Mouse (Mus musculus): ENCODE data around the gene Gm40460. TPM values are rescaled to one million over a fixed set of nuclear protein-coding genes. Genes with fewer than 3 reads are reported as not detected.

Gm40460 gene
- total RNA-seq (2023; ENCODE audit: inconsistent age) = not detected in 4 replicates

GRCm38 (mm10) chr7:142240978-142241377 lies at the start of gene Gm40460:
TSS of gene Gm40460 (minus strand) at chr7:142241078.

GRCm38 (mm10) chr7:142274263-142274662 lies 33.4 kb upstream of the Gm40460 start, which contains the start of gene Gm4559:
TSS of gene Gm4559 (minus strand) at chr7:142274363.

GRCm38 (mm10) chr7:142258254-142258653 lies 17.4 kb upstream of the Gm40460 start, which contains the start of gene Gm2431:
TSS of gene Gm2431 (minus strand) at chr7:142258354.

GRCm38 (mm10) chr7:142229871-142230270 lies 11.0 kb downstream of the Gm40460 start, which contains the start of gene Krtap5-5:
TSS of gene Krtap5-5 (minus strand) at chr7:142229971.

GRCm38 (mm10) chr7:142211559-142211958 lies 29.3 kb downstream of the Gm40460 start, which contains the start of gene Gm7579:
TSS of gene Gm7579 (plus strand) at chr7:142211859.

GRCm38 (mm10) chr7:142201064-142201463 lies 39.8 kb downstream of the Gm40460 start, which contains the start of gene Krtap5-3:
TSS of gene Krtap5-3 (plus strand) at chr7:142201364.

Other genes with a start within 250 kb of the Gm40460 start
- 34.0 to 35.6 TPM (median 34.9 TPM) in 4 replicates for gene Mob2, start 180.0 kb downstream of the Gm40460 start, total RNA-seq (2023; ENCODE audit: inconsistent age)
- gene Dusp8, start 145.2 kb downstream of the Gm40460 start, total RNA-seq (2023; ENCODE audit: inconsistent age) = 2.3 to 4.8 TPM (median 3.5 TPM) in 4 replicates
- not detected in 4 replicates for gene Gm45618, start 120.3 kb downstream of the Gm40460 start, total RNA-seq (2023; ENCODE audit: inconsistent age)
- not detected in 4 replicates for gene Gm39115, start 105.0 kb downstream of the Gm40460 start, total RNA-seq (2023; ENCODE audit: inconsistent age)
- gene Gm45337, start 96.5 kb downstream of the Gm40460 start, total RNA-seq (2023; ENCODE audit: inconsistent age) = not detected in 4 replicates
- gene Gm29735, start 84.0 kb downstream of the Gm40460 start, total RNA-seq (2023; ENCODE audit: inconsistent age) = not detected in 4 replicates
- not detected in 4 replicates for gene Gm4553, start 75.3 kb downstream of the Gm40460 start, total RNA-seq (2023; ENCODE audit: inconsistent age)
- not detected in 4 replicates for gene Krtap5-2, start 65.1 kb downstream of the Gm40460 start, total RNA-seq (2023; ENCODE audit: inconsistent age)
- not detected in 4 replicates for gene Gm10153, start 50.7 kb downstream of the Gm40460 start, total RNA-seq (2023; ENCODE audit: inconsistent age)
- not detected in 4 replicates for gene Krtap5-3, start 39.7 kb downstream of the Gm40460 start, total RNA-seq (2023; ENCODE audit: inconsistent age)
- not detected in 4 replicates for gene Gm7579, start 29.2 kb downstream of the Gm40460 start, total RNA-seq (2023; ENCODE audit: inconsistent age)
- gene Krtap5-5, start 11.1 kb downstream of the Gm40460 start, total RNA-seq (2023; ENCODE audit: inconsistent age) = not detected in 4 replicates
- not detected in 4 replicates for gene Gm2431, start 17.3 kb upstream of the Gm40460 start, total RNA-seq (2023; ENCODE audit: inconsistent age)
- gene Gm4559, start 33.3 kb upstream of the Gm40460 start, total RNA-seq (2023; ENCODE audit: inconsistent age) = not detected in 4 replicates
- gene Krtap5-1, start 56.0 kb upstream of the Gm40460 start, total RNA-seq (2023; ENCODE audit: inconsistent age) = not detected in 4 replicates
- not detected in 4 replicates for gene Krtap5-4, start 62.5 kb upstream of the Gm40460 start, total RNA-seq (2023; ENCODE audit: inconsistent age)
- gene Ifitm10, start 132.7 kb upstream of the Gm40460 start, total RNA-seq (2023; ENCODE audit: inconsistent age) = not detected in 4 replicates
- 1.1 TPM in 1 of 4 replicates, not detected in the others for gene Gm49369, start 141.6 kb upstream of the Gm40460 start, total RNA-seq (2023; ENCODE audit: inconsistent age)
- 73.4 to 77.8 TPM (median 75.5 TPM) in 4 replicates for gene Ctsd, start 147.0 kb upstream of the Gm40460 start, total RNA-seq (2023; ENCODE audit: inconsistent age)
- not detected in 4 replicates for gene Syt8, start 193.8 kb upstream of the Gm40460 start, total RNA-seq (2023; ENCODE audit: inconsistent age)
- 2.8 to 8.6 TPM (median 4.6 TPM) in 4 replicates for gene Tnni2, start 200.7 kb upstream of the Gm40460 start, total RNA-seq (2023; ENCODE audit: inconsistent age)
- gene Lsp1, start 219.7 kb upstream of the Gm40460 start, total RNA-seq (2023; ENCODE audit: inconsistent age) = 819 to 878 TPM (median 864 TPM) in 4 replicates